Mouse (Mus musculus) cerebellum, adult 18-20 months (tissue): Measurements from ENCODE around the gene Mdh1b.

Experiments used
- DNase-seq, 2 experiments: peaks; one replicate each; pipeline ENCODE4 v3.0.0; 2021

Gene Mdh1b

DNA sequence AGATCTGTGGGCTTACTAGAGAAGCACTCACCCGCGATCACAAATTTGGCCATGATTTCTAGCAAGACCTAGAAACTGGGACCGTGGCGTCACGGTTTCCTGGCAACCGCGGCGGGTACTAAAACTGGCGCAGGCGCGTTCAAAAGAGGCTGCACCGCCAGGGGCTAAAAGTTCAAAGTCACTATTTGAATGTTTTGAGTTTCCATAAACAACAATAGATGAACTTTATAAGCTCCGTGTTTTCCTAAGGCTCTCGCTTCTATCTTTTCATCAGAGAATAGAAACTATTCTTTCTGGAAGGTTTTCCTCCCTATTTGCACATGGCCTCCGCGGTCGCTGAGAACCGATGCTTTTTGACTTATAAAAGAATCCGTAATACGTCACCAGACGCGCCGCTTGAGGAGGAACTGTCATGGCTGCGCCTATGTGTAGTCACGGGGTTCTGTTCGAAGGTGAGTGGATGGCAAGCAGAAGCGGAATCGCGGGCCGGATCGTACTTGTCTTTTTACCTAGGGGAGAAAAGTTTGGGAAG lies at the start of gene Mdh1b, which contains the start of gene Fastkd2:
Gene Mdh1b (minus strand): TSS at position 79 of the 532 bp plus-strand sequence.
Gene Fastkd2 (plus strand): TSS at position 375 of the 532 bp plus-strand sequence.
- peak; percentile 87 to 91 for DNase-seq

DNA sequence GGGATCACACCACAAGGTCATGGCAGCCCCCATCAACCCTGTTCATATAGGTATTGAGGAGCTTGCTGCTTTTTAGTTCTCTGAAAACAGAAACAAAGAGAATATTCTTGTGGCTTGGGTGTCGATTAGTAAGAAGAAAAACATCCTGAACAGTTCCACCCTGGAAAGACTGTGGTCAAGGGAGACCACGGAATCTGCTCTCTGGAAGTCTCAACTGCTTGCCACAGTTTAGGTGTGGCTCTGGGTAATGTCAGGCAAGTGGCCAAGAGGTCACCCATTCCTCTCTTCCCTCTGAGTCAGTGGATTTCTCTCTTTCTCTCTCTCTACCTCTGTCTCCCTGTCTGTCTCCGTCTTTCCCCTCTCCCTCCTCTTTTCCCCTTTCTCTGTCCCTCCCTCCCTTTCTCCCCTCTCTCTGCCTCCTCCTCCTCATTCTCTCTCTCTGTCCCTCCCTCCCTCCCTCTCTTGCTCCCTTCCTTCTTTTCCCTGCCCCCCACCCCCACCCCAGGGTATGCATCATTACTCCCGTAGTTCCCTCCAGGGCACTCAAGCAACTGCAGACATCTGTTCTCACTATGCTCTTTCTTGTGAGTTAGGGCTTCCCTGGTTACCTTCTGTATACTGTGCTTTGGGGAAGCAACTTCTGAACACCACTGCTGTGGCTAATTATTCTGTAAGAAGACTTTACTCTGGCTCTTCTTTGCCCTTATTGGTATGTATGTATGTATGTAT lies 46.9 kb upstream of the Mdh1b start:
- no peak for DNase-seq

DNA sequence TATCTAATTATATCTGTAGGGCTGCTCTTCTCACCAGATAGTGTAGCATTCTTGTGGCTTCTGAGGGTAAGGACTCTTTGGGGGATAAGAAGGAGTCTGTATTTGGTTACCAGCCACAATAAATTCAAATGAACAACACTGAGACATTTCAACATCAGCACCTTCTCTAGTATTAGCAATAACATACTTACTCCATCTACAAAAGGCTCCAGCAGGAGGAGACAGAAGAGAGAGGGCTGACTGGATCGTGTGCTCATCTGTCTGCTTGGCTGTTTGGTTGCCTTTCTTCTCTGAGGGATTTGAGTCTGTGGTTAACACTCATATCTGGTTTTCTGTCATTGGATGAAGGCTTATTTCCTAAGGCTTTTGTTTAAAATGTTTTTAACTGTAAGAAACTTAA lies 46.3 kb upstream of the Mdh1b start:
- no peak for DNase-seq

DNA sequence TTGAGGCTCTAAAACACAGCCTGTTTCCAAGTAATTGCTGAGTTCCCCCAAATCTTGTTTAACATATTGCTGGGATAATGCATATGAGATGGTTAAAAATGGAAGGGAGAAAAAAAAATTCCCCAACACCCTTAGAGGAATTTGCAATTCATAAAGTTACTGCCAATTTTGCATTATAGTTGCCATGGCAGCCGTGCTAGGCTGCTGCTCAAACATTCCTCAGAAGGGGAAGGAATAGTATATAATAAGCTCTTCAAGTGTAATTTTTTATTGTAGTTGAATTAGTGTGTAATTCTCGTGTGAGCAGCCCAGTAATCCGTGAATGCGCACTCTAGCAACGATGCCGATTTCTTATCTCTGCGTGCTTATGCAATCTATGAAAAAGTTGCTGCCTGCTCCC lies 40.2 kb upstream of the Mdh1b start:
- DNase-seq = no peak

DNA sequence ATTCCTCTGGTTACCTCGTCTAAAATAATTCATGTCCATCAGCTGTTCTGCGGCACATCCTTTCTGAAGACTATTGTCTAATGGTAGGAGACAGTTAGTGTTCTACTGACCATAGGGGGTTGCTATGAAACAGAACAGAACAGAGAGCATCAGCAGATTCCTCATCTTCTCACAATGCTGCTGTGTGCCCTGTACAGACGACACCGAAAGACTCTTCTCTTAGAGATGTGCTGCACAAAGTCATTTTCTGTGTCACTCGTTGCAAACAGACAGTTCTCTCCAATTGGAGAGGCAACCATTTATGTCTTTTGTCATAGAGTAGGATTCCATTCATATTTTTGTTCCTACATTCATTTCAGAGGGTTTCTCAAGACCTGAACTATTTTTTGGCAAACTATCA lies 39.0 kb upstream of the Mdh1b start, which contains the start of gene 4933402D24Rik:
Gene 4933402D24Rik (minus strand): TSS at position 101 of the 400 bp plus-strand sequence.
- DNase-seq = no peak

DNA sequence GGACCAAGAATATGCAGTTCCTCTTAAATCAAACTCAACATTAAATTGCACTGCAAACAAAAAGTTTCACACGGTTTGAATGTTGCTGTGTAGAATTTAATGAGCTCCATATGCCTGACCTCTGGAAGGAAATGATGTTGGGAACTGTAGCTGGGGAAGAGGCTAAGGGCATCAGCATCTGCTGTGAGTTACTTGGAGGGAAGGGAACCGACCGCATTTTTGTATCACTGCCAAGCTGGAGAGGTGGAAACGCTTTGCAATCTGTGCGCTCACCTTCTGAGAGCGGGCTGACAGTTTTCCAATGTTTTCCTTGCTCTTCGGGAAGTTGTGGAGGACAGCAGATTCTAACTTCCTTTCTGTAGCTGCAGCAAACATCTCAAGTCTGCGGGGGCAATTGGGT lies 38.0 kb upstream of the Mdh1b start:
- DNase-seq = peak; percentile 30 to 35

DNA sequence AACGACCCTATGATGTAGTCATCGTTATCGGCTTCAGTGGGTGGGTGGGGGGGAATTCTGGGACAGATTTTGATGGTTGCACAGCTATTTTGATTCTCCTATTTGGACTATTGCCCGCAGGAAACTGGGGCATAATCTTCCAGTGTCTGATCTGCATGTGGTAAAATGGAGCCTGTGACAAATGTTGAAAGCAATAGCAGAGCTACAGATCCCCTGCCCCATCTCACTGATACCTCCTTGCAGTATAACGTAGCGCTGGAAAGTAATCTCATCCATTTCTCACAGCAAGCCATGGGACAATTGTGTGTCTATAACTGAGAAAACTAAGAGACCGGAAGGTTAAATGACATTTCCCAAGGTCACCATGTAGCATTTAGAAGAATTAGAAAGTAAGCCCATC lies 34.3 kb upstream of the Mdh1b start:
- no peak for DNase-seq

DNA sequence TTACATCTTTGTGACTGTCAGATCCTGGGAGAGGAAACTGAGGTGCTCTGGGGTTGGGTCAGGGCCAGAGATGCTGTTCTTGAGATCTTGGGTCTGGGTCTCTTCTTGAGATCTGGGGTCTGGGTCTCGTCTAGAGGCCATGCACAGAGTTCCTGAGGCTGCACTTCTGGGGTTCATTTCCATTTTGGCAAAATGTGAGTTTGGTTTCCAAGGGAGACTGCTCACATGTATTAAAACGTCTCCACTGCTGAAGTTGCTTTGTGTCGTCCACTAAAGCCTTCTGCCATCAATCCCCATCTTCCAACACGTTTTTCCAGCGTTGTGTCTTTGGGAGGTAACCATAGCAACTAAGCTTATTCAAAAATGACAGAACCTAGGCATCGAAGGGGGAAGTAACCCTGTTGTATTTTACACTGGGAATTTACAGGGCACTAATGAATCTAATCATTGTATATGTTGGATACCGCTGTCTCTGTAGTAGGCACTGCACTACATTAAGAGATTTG lies 33.8 kb upstream of the Mdh1b start:
- DNase-seq = peak in 1 of 2 experiments; percentile 4

DNA sequence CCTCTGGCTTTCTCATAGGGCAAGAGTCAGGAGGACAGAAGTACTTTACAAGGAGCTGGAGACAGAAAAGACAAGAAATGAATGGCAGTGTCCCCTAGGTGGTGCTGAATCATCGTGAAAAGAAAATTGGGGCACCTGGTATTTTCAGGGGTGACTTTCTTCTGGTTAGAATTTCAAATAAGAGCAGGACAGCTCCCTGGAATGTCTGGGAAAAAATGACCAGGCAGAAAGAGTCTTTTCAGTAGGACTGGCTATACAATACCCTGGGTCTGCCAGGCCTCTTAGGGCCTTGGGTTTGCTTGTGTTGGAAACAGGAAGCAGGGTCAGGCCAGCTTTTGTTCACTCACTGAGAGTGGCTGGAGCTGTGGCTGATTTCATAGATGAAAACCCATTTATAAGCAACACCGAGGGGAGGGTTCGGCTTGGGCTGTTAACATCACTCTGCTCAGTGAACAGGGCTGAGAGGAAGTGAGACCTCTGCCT lies 33.1 kb upstream of the Mdh1b start:
- peak; percentile 74 to 76 for DNase-seq

DNA sequence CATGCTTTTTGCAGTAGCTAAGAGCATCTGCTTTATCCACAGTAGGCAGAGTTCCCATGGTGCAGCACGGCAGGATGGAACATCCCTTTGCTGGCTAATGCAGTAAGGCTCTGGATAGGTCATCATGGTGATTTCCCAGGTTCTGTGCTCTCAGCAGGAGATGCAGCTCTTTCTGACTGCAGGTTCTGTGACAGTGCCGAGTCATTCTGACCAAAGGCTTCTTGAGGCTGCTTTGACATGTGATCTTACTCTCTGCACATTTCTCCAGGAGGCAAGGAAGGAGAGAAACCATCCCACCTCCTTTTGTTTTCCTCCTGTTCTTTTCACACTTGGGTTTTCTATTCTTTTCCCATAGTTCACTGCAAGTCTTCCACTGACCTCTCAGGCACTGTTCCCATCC lies 25.9 kb upstream of the Mdh1b start:
- peak in 1 of 2 experiments; percentile 6 for DNase-seq

DNA sequence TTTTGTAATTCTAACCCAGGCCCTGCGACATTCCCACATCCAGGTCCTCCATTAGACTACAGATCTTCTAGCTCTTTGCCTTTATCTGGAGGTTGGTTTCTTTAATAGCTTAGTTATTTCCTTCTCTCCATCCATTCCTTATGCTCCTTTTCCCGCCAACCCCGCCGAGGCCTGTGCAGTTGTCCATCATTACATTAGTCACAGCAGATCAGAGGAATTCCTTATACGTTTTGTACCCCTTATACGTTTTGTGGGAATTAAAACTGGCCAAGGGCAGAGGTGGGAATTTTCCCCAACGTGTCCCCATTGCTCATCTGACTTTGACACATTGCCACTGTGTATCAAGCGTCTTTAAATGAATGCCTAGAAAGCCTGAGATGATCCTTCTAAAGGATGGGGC lies 322 bp downstream of the Mdh1b start:
- peak in 1 of 2 experiments; percentile 4 for DNase-seq

DNA sequence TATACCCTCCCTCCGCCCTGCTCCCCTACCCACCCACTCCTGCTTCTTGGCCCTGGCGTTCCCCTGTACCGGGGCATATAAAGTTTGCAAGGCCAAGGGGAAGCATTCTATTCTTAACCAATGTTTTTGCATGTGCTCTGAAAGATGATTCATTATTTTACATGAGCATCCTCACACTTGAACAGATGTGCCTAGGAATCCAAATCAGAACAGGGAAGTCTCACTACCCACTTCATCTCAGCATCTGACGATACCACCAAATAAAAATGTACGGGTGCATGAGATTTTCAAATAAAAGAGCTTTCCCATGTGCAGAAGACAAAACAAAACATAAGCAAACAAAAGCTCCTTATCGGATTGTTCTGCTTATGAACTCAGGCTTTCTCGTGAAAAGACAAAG lies 10.0 kb downstream of the Mdh1b start:
- no peak for DNase-seq

DNA sequence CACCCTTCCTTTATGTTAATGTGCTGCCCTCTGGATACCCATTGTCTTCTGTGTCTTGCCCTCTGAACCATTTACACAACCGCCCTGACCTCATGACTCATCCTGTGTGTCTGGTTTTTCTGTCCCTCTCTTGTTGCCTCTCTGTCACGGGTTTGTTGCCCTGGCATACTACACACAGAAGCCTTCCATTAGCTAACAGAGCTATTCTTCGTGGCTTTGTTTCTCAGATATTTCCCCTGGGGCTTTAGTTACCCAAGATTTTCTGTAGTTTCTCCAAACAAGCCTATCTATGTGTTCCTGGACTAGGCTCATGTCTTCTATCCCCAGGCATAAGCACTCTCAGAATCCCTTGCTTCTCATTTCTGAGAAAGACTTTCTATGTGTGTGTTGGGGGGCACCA lies 21.2 kb downstream of the Mdh1b start:
- DNase-seq = no peak

DNA sequence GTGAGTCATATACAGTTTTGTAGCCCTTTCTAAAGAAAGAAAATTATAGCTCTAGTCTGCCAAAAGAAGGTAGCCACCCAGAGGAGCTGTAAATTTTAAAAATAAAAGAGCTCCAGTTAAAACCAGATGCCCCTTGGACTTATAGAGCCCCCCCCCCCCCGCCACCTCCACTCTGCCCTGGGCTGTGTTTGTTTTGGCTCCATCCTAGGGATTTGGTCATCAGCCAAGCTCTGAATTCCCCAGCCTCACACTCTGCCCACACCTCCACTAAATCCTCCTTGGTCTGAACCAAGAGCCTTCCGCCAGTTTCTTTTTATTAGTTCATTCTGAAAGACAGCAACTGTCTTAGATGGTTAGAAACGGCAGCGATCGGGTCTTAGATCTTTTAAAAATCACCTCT lies 24.4 kb downstream of the Mdh1b start:
- no peak for DNase-seq

DNA sequence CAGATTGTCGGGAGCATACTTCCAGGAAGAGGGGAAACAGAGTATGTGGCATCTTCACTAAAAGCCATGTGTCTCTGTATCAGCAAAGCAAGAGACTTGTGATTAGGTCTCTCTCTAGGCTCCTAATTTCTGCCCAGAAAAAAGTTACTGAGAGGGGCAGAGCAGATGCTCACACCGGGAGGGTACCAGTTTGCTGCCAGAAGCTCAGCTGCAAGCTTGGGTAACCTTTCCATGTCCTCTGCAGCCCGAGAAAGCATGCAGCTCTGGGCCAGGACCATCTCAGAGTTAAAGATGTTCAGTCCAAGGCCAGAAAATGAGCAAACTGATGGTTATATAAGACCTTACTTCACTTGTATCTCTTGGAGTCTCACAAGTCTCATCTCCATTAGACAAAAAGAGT lies 33.3 kb downstream of the Mdh1b start:
- peak; percentile 5 to 20 for DNase-seq

DNA sequence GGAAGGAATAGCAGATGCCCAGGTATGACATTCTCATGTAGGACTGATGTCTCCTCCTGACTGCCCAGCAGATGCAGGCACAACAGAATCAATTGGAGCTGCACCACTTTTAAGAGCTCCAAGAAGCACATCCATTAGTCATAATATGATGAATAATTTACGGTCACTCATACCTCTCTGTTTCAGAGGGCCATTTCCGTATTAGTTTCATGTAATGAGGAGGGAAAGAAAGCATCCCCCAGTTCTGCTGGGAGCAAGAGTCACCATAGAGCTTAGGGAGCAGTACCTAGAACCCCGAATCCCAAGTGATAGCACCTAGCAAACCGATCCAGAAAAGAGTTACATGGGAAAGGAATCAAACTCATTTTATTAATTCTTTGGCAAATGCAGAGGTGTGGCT lies 43.3 kb downstream of the Mdh1b start, which contains the start of gene Dytn:
Gene Dytn (minus strand): TSS at position 101 of the 400 bp plus-strand sequence.
- no peak for DNase-seq

DNA sequence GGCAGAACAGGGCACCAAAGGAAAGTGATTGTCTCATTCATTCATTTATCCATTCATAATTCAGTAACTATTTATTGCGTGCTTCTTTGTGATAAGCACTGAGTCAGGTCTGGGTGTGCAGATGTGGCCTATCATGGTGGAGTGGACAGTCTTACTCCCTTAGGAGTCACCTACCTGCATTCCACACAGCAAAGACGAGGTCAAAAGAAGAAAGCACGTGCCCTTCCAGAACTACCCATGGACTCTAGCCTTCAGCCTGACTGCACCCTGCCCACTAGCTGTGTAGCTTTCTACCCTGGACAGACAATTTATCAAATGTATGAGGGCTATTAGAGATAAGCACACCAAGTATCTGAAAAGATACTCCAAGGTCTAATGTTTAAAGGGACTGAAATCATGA lies 54.1 kb downstream of the Mdh1b start:
- no peak for DNase-seq

DNA sequence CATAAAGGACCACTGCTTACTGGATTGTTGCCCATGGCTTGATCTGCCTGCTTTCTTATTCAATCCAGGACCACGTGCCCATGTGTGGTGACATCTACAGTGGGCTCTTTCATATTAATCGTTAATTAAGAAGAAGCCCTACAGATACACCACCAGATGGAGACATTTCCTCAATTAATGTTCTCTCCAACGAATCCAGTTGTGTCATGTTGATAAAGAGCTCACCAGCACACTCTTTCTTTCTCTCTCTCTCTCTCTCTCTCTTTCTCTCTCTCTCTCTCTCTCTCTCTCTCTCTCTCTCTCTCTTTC lies 61.3 kb downstream of the Mdh1b start:
- DNase-seq = peak in 1 of 2 experiments; percentile 14

DNA sequence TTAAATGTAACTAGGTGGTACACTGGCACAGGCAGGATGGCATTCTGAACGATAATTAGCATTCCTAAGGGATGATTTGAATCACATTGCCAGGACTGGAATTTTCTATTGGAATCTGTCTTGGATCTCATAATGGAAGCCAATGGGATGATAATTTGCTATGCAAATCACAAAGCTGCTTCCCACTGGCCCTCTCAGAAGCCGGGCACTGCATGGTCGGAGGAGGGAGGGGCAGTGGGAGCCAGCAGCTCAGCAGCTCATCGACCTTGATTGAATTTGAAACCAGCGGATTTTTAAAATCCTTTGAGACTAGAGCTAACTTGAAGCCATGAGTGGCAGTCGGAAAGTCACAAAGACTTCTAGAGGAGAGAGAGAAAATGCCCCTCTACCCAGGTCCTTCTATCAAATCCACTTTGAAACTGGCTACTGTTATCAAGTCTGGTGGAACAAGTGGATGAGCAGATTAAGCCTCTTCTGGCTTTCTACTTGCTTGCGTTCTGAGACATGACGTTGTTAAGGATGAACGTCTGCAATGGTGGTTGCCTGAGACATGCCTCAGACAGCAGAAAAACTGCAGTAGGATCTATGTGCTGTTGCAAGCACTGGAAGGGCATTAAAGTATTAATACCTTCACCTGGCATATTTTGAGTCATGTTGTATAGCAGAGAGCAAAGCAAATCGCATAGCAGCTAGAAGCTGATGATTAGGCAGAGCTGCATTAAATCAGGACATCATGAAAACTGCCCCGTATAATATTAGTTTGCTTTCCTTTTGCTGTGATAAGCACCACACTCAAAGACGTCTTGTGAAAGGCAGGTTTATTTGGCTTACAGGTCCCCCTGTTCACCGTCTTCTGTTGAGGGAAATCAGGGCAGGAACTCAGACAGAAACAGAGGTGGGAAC lies 61.9 kb downstream of the Mdh1b start:
- DNase-seq = no peak

DNA sequence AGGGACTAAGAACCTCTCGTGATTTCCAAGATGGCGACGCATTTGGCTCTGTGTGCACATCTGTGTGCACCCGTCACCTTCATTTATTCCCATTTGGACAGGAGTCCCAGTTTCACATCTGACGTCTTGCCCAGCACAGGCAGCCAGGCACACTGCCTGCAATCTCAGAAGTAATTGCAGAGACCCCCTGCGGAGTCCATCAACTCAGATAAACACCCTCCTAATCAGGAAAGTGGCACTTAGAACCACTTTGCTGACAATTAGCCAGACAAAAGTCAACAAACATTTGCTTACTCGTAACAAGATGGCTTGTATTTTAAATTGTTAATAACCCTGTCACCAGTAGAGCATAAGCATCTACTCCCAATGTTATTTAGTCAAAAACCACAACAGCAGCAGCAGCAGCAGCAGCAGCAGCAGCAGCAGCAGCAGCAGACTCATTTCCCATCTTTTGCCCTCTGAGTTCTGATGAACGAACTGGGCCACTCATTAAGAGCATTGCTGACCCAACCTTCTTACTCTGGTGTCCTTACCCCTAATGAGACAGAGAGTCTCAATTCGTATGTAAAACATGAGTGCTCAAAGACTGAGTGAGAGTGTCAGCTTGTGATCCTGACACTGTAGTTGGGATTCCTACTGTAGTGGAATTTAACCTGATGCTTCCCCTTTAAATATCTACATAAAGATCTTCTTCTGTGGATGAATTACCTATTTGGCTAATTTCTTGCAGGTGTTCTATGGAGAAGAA lies 62.7 kb downstream of the Mdh1b start:
- DNase-seq = no peak

DNA sequence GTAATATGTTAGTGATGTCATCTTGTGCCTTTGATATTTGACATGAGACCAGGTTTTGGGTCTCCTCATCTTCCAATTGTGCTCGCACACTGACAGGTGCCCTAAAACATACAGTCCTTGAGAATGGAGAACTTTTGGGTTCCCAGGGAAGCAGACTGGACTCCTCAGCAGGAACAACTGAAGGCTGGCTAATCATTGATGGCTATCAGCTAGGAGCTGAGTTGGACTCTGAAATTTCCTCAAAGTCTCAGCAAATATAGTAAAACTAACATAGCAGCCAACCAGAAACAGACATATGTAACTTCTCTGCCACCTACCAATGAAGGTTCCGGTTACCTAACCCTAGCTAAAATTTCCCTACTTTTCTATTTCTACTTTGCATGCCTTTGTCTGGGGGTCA lies 64.0 kb downstream of the Mdh1b start:
- DNase-seq = no peak

DNA sequence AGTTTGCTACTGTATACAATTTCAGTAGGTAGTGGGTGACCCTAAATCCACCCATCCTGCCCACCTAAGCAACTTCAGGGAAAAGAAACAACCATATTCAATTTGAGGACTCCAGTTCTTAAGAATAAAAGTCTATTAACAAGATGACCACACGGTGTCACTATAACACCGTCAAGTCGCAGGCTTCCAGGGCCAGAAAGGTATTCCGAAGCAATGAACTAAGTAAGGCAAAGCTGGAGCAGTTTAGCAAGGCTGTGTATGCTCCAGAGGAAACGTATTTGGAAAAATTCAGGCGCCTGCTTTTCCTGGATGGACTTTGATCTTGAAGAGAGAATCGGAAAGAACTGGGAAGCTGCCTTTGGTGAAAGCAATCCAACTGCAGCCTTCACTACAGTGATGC lies 70.5 kb downstream of the Mdh1b start:
- DNase-seq = peak; percentile 32 to 53

DNA sequence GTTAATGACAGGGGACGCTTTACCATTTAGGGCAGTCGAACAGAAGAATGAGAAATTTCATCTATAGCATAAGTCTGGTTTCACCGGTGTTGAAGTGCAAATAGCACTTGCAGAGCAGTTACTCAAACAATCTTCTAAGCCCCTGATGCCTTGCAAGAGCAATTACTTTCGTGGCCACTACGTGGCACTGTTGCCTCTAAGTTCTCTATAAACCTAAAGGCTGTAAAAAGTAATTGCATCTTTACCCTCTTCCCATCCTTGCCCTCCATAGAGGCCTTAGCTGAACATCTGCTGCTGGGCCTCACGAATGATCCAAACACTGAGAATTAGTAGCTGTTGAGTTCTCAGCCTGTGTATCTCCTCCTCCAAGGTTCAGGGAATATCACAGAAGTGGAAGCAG lies 72.1 kb downstream of the Mdh1b start:
- peak; percentile 63 to 64 for DNase-seq
